Comparison of ENCODE assay signal across 17 mouse cellular contexts in genomic region chr5:50819959-50820358, GRCm38 (mm10).
"Had no signal": no experiment of that assay in that cellular context is flagged by ENCODE, and none has a peak within 500 bp of the region (broad histone marks: within the 10 kb centered on the region; RNA-seq: fewer than 3 reads in every experiment).

No protein-coding gene starts in this region.

- DNase-seq: retina, postnatal 1 day; right cerebral cortex, adult 18-20 months; right cerebral cortex, postnatal 14 days; right cerebral cortex, postnatal 25 days; right cerebral cortex, postnatal 4 days; spleen, adult 18-20 months; thymus, adult 18-20 months; thymus, adult 2 months; thymus, postnatal 14 days; thymus, postnatal 25 days; thymus, postnatal 36 days; thymus, postnatal 4 days had no signal

- H3K4me1 ChIP-seq: neural tube, embryonic 12.5 days; neural tube, embryonic 13.5 days; neural tube, embryonic 15.5 days; stomach, embryonic 15.5 days had no signal

- H3K36me3 ChIP-seq: neural tube, embryonic 12.5 days; neural tube, embryonic 13.5 days; neural tube, embryonic 15.5 days; stomach, embryonic 15.5 days had no signal

- H3K27me3 ChIP-seq: neural tube, embryonic 12.5 days; neural tube, embryonic 13.5 days; neural tube, embryonic 15.5 days; stomach, embryonic 15.5 days had no signal

- H3K4me2 ChIP-seq: neural tube, embryonic 12.5 days; neural tube, embryonic 13.5 days; neural tube, embryonic 15.5 days; stomach, embryonic 15.5 days had no signal

- H3K27ac ChIP-seq: neural tube, embryonic 12.5 days; neural tube, embryonic 13.5 days; neural tube, embryonic 15.5 days; stomach, embryonic 15.5 days; stomach, postnatal 0 days had no signal

- H3K9me3 ChIP-seq: neural tube, embryonic 12.5 days; neural tube, embryonic 13.5 days; neural tube, embryonic 15.5 days; stomach, embryonic 15.5 days had no signal

- H3K4me3 ChIP-seq: neural tube, embryonic 12.5 days; neural tube, embryonic 13.5 days; neural tube, embryonic 15.5 days; stomach, embryonic 15.5 days had no signal

- H3K9ac ChIP-seq: neural tube, embryonic 12.5 days; neural tube, embryonic 13.5 days; neural tube, embryonic 15.5 days; stomach, embryonic 15.5 days had no signal
